Mouse (Mus musculus) limb, embryonic 13.5 days (tissue): ENCODE measurements around the gene Gtf3c2. TPM values are rescaled to one million over a fixed set of nuclear protein-coding genes. Genes with fewer than 3 reads are reported as not detected.

Experiments
- ATAC-seq: fragments of 200-750 bp; cut with Nextera tagmentation; 2 replicates; pipeline ENCODE4 v1.8.0; 2017; ENCODE audit warnings: low read depth, moderate number of reproducible peaks, moderate TSS enrichment; ENCODE audit not compliant: low FRiP score
- H3K27ac ChIP-seq: fragments of 300-500 bp; sonication (generic); 2 replicates; pipeline ENCODE4 v1.5.1; 2015; ENCODE audit warnings: inconsistent platforms, mild to moderate bottlenecking, moderate library complexity
- H3K27me3 ChIP-seq: fragments of 300-500 bp; sonication (generic); 2 replicates; pipeline ENCODE4 v1.6.1; 2015; ENCODE audit warnings: mild to moderate bottlenecking, inconsistent platforms
- H3K36me3 ChIP-seq: fragments of 300-500 bp; sonication (generic); 2 replicates; pipeline ENCODE4 v1.6.1; 2015; ENCODE audit warnings: inconsistent platforms, mild to moderate bottlenecking, moderate library complexity
- H3K4me1 ChIP-seq: fragments of 300-500 bp; sonication (generic); 2 replicates; pipeline ENCODE4 v1.6.1; 2015; ENCODE audit warnings: inconsistent platforms
- H3K4me2 ChIP-seq: fragments of 300-500 bp; sonication (generic); replicated peaks from 2 replicates; pipeline ENCODE4 v1.6.1; 2015; ENCODE audit warnings: inconsistent platforms, mild to moderate bottlenecking, moderate library complexity
- H3K4me3 ChIP-seq: fragments of 300-500 bp; sonication (generic); 2 replicates; pipeline ENCODE4 v1.5.1; 2015; ENCODE audit warnings: moderate library complexity, mild to moderate bottlenecking, inconsistent platforms
- H3K9ac ChIP-seq: fragments of 300-500 bp; sonication (generic); 2 replicates; pipeline ENCODE4 v1.6.1; 2015; ENCODE audit warnings: mild to moderate bottlenecking, inconsistent platforms
- H3K9me3 ChIP-seq: fragments of 300-500 bp; sonication (generic); 2 replicates; pipeline ENCODE4 v1.6.1; 2016; ENCODE audit warnings: inconsistent platforms
- whole genome bisulfite sequencing: fragments of 180-500 bp; shearing (Covaris S2); methylation state at CpG from one replicate; pipeline ENCODE4 v1.1.7; 2015; 5-methylcytosine and 5-hydroxymethylcytosine counted together
- polyA plus RNA-seq: library from polyadenylated mRNA; unstranded; fragments of >200 nt; fragmentation: Nextera tagmentation; extraction: Ambion mirVana; gene quantifications from 2 replicates; pipeline ENCODE4 v1.2.1, GENCODE M21; 2015

Gtf3c2 gene
- polyA plus RNA-seq, 1 experiment from 2014 or later, result 92.4 TPM

- Histone ChIP-seq H3K27ac (no peak overlapping the region), H3K9me3 (peaks cover 6% of the 10 kb centered on the region), H3K27me3 (no peaks in the 10 kb centered on the region), H3K9ac (no peak overlapping the region), H3K4me2 (no peak overlapping the region), H3K4me3 (no peak overlapping the region), H3K36me3 (peaks cover 71% of the 10 kb centered on the region), H3K4me1 (peaks cover 32% of the 10 kb centered on the region)
- no peak for ATAC-seq
- WGBS, result 91% methylated on average over 4 of the region's 4 CpGs
These were observed 15.7 kb upstream of the Gtf3c2 start for GRCm38 (mm10) chr5:31195671-31196070.

- H3K4me1 ChIP-seq, result peaks cover 24% of the 10 kb centered on the region
- H3K4me2 ChIP-seq, result peak overlapping the region; percentile 90
- peaks cover 71% of the 10 kb centered on the region for H3K36me3 ChIP-seq
- no peak for ATAC-seq
- H3K27me3 ChIP-seq, result no peaks in the 10 kb centered on the region
- no peak overlapping the region for H3K27ac ChIP-seq
- H3K9me3 ChIP-seq, result no peaks in the 10 kb centered on the region
- H3K9ac ChIP-seq, result peak overlapping the region; percentile 95
- peak overlapping the region; percentile 93 for H3K4me3 ChIP-seq
- 92% methylated on average over 16 of the region's 16 CpGs for WGBS
These were observed 14.8 kb upstream of the Gtf3c2 start for GRCm38 (mm10) chr5:31194486-31195485.

GRCm38 (mm10) chr5:31193631-31194281 lies 13.8 kb upstream of the Gtf3c2 start:
- peak overlapping the region; percentile 93 for H3K4me3 ChIP-seq
- peak overlapping the region; percentile 90 for H3K4me2 ChIP-seq
- no peak for ATAC-seq
- peaks cover 23% of the 10 kb centered on the region for H3K4me1 ChIP-seq
- WGBS, result 11% methylated on average over 25 of the region's 25 CpGs
- peak overlapping the region; percentile 89 for H3K27ac ChIP-seq
- H3K9ac ChIP-seq, result peak overlapping the region; percentile 95
- H3K36me3 ChIP-seq, result peaks cover 69% of the 10 kb centered on the region
- no peaks in the 10 kb centered on the region for H3K9me3 ChIP-seq
- H3K27me3 ChIP-seq, result no peaks in the 10 kb centered on the region

GRCm38 (mm10) chr5:31192939-31193630 lies 13.1 kb upstream of the Gtf3c2 start, which contains the start of the genes Snx17 and Eif2b4:
Snx17 (plus strand) TSS chr5:31193227.
Eif2b4 (minus strand) TSS chr5:31193430.
- H3K27me3 ChIP-seq, result no peaks in the 10 kb centered on the region
- H3K36me3 ChIP-seq, result peaks cover 69% of the 10 kb centered on the region
- peak; percentile 97 for ATAC-seq
- H3K4me3 ChIP-seq, result peak within 1 kb of the TSS; percentile 93
- under 1% methylated on average over 48 of the region's 48 CpGs for WGBS
- H3K9ac ChIP-seq, result peak within 1 kb of the TSS; percentile 95
- no peaks in the 10 kb centered on the region for H3K9me3 ChIP-seq
- peaks cover 23% of the 10 kb centered on the region for H3K4me1 ChIP-seq
- H3K27ac ChIP-seq, result peak within 1 kb of the TSS; percentile 89
- H3K4me2 ChIP-seq, result peak within 1 kb of the TSS; percentile 90

- peak overlapping the region; percentile 77 for H3K27ac ChIP-seq
- H3K9me3 ChIP-seq, result no peaks in the 10 kb centered on the region
- peaks cover 23% of the 10 kb centered on the region for H3K4me1 ChIP-seq
- WGBS, result 11% methylated on average over 42 of the region's 42 CpGs
- peaks cover 69% of the 10 kb centered on the region for H3K36me3 ChIP-seq
- peak overlapping the region; percentile 93 for H3K4me3 ChIP-seq
- peak overlapping the region; percentile 95 for H3K9ac ChIP-seq
- no peaks in the 10 kb centered on the region for H3K27me3 ChIP-seq
- no peak; the same call in none of the 2 replicates for ATAC-seq
- peak overlapping the region; percentile 90 for H3K4me2 ChIP-seq
These were observed 12.3 kb upstream of the Gtf3c2 start for GRCm38 (mm10) chr5:31192045-31192938.

GRCm38 (mm10) chr5:31190201-31190600 lies 10.3 kb upstream of the Gtf3c2 start:
- H3K4me3 ChIP-seq, result no peak overlapping the region
- ATAC-seq, result no peak

GRCm38 (mm10) chr5:31188223-31188840 lies 8.4 kb upstream of the Gtf3c2 start:
- H3K27ac ChIP-seq, result no peak overlapping the region
- no peak overlapping the region for H3K4me3 ChIP-seq
- peaks cover 46% of the 10 kb centered on the region for H3K36me3 ChIP-seq
- ATAC-seq, result no peak
- H3K27me3 ChIP-seq, result no peaks in the 10 kb centered on the region
- peaks cover 12% of the 10 kb centered on the region for H3K4me1 ChIP-seq
- no peaks in the 10 kb centered on the region for H3K9me3 ChIP-seq
- H3K4me2 ChIP-seq, result no peak overlapping the region
- 74% methylated on average over 4 of the region's 4 CpGs for WGBS
- H3K9ac ChIP-seq, result no peak overlapping the region

More at GRCm38 (mm10) chr5:31190201-31190600, 10.3 kb upstream of the Gtf3c2 start:
- Histone ChIP-seq H3K36me3 (peaks cover 53% of the 10 kb centered on the region), H3K9ac (no peak overlapping the region), H3K27me3 (no peaks in the 10 kb centered on the region), H3K4me2 (no peak overlapping the region), H3K4me1 (peaks cover 23% of the 10 kb centered on the region), H3K27ac (no peak overlapping the region), H3K9me3 (no peaks in the 10 kb centered on the region)
- WGBS, result 94% methylated on average over 9 of the region's 9 CpGs

GRCm38 (mm10) chr5:31183678-31184077 lies 3.7 kb upstream of the Gtf3c2 start:
- no peak overlapping the region for H3K27ac ChIP-seq
- H3K36me3 ChIP-seq, result peaks cover 19% of the 10 kb centered on the region
- H3K4me3 ChIP-seq, result no peak overlapping the region
- WGBS, result 62% methylated on average over 4 of the region's 4 CpGs
- H3K9me3 ChIP-seq, result no peaks in the 10 kb centered on the region
- ATAC-seq, result no peak
- H3K4me2 ChIP-seq, result no peak overlapping the region
- no peaks in the 10 kb centered on the region for H3K27me3 ChIP-seq
- peaks cover 9% of the 10 kb centered on the region; the same call in 1 of the 2 replicates for H3K4me1 ChIP-seq
- H3K9ac ChIP-seq, result no peak overlapping the region

- H3K4me2 ChIP-seq, result no peak overlapping the region
- no peaks in the 10 kb centered on the region for H3K27me3 ChIP-seq
- no peak overlapping the region for H3K4me3 ChIP-seq
- 92% methylated on average over 9 of the region's 9 CpGs for WGBS
- H3K9me3 ChIP-seq, result no peaks in the 10 kb centered on the region
- H3K9ac ChIP-seq, result no peak overlapping the region
- ATAC-seq, result no peak
- peaks cover 10% of the 10 kb centered on the region; the same call in 1 of the 2 replicates for H3K4me1 ChIP-seq
- H3K36me3 ChIP-seq, result no peaks in the 10 kb centered on the region
- no peak overlapping the region for H3K27ac ChIP-seq
These were observed 1.3 kb upstream of the Gtf3c2 start for GRCm38 (mm10) chr5:31181183-31181770.

- under 1% methylated on average over 25 of the region's 25 CpGs for WGBS
These were observed 611 bp downstream of the Gtf3c2 start for GRCm38 (mm10) chr5:31179301-31179765.

More at GRCm38 (mm10) chr5:31179301-31179765, 611 bp downstream of the Gtf3c2 start:
- H3K4me3 ChIP-seq, result peak overlapping the region; percentile 90
- H3K9ac ChIP-seq, result peak overlapping the region; percentile 82
- H3K27me3 ChIP-seq, result no peaks in the 10 kb centered on the region
- H3K4me2 ChIP-seq, result peak overlapping the region; percentile 94
- H3K27ac ChIP-seq, result peak overlapping the region; percentile 97
- ATAC-seq, result peak; percentile 37; the same call in 1 of the 2 replicates
- peaks cover 10% of the 10 kb centered on the region; the same call in 1 of the 2 replicates for H3K4me1 ChIP-seq
- H3K36me3 ChIP-seq, result peaks cover 3% of the 10 kb centered on the region
- H3K9me3 ChIP-seq, result no peaks in the 10 kb centered on the region
